Mouse (Mus musculus) liver, embryonic 13.5 days (tissue): ENCODE measurements around the gene Lamtor4. TPM values are rescaled to one million over a fixed set of nuclear protein-coding genes. Genes with fewer than 3 reads are reported as not detected.
A peak's percentile ranks its signal among the peaks of the same experiment; 100 is the strongest.

ENCODE experiments used
- ATAC-seq: fragments of 200-750 bp; cut with Nextera tagmentation; 2 replicates; pipeline ENCODE4 v1.8.0; 2017; ENCODE audit warnings: low read depth, mild to moderate bottlenecking, moderate number of reproducible peaks, moderate library complexity
- DNase-seq: peaks from one replicate; pipeline ENCODE4 v3.0.0; 2022
- H3K27ac ChIP-seq: fragments of 300-500 bp; sonication (generic); 2 replicates; pipeline ENCODE4 v1.5.1; 2015; ENCODE audit warnings: moderate library complexity, mild to moderate bottlenecking, inconsistent platforms
- H3K27me3 ChIP-seq: fragments of 300-500 bp; sonication (generic); 2 replicates; pipeline ENCODE4 v1.6.1; 2015; ENCODE audit warnings: mild to moderate bottlenecking, inconsistent platforms
- H3K36me3 ChIP-seq: fragments of 300-500 bp; sonication (generic); 2 replicates; pipeline ENCODE4 v1.6.1; 2015; ENCODE audit warnings: mild to moderate bottlenecking, inconsistent platforms
- H3K4me1 ChIP-seq: fragments of 300-500 bp; sonication (generic); replicated peaks from 2 replicates; pipeline ENCODE4 v1.6.1; 2015; ENCODE audit warnings: inconsistent platforms
- H3K4me2 ChIP-seq: fragments of 300-500 bp; sonication (generic); 2 replicates; pipeline ENCODE4 v1.6.1; 2015; ENCODE audit warnings: inconsistent platforms, mild to moderate bottlenecking, moderate library complexity
- H3K4me3 ChIP-seq: fragments of 300-500 bp; sonication (generic); replicated peaks from 2 replicates; pipeline ENCODE4 v1.5.1; 2015; ENCODE audit warnings: mild to moderate bottlenecking, inconsistent platforms
- H3K9ac ChIP-seq: fragments of 300-500 bp; sonication (generic); 2 replicates; pipeline ENCODE4 v1.6.1; 2015; ENCODE audit warnings: mild to moderate bottlenecking, inconsistent platforms
- H3K9me3 ChIP-seq: fragments of 300-500 bp; sonication (generic); replicated peaks from 2 replicates; pipeline ENCODE4 v1.6.1; 2016; ENCODE audit warnings: inconsistent platforms
- WGBS: fragments of 180-500 bp; shearing (Covaris S2); methylation state at CpG from one replicate; pipeline ENCODE4 v1.1.7; 2015; ENCODE audit not compliant: insufficient replicate concordance; 5-methylcytosine and 5-hydroxymethylcytosine counted together
- polyA plus RNA-seq: library from polyadenylated mRNA; unstranded; fragments of >200 nt; fragmentation: Nextera tagmentation; extraction: Ambion mirVana; gene quantifications from 2 replicates; pipeline ENCODE4 v1.2.1, GENCODE M21; 2015

Lamtor4 gene
- polyA plus RNA-seq, 1 experiment from 2014 or later, result 33.7 TPM

GRCm38 (mm10) chr5:138275216-138276050 lies 20.2 kb downstream of the Lamtor4 start:
- DNase-seq, result no peak
- H3K36me3 ChIP-seq, result no peaks in the 10 kb centered on the region
- no peak overlapping the region for H3K27ac ChIP-seq
- ATAC-seq, result no peak
- peaks cover 23% of the 10 kb centered on the region for H3K4me1 ChIP-seq
- no peak overlapping the region for H3K9ac ChIP-seq
- H3K4me3 ChIP-seq, result no peak overlapping the region
- H3K9me3 ChIP-seq, result 0 out of 2 replicates have a peak, but pooled peaks cover 4% of the 10 kb centered on the region
- 41% methylated on average over 41 of the region's 41 CpGs for WGBS
- H3K4me2 ChIP-seq, result peak overlapping the region; percentile 38
- H3K27me3 ChIP-seq, result peaks cover 63% of the 10 kb centered on the region

GRCm38 (mm10) chr5:138277994-138278393 lies 22.7 kb downstream of the Lamtor4 start:
- 73% methylated on average over 7 of the region's 7 CpGs for WGBS
- no peak overlapping the region for H3K4me3 ChIP-seq
- H3K27ac ChIP-seq, result no peak overlapping the region
- H3K9ac ChIP-seq, result no peak overlapping the region
- DNase-seq (no peak), ATAC-seq (no peak)
- H3K27me3 ChIP-seq, result peaks cover 37% of the 10 kb centered on the region
- peaks cover 28% of the 10 kb centered on the region for H3K4me1 ChIP-seq
- H3K4me2 ChIP-seq, result no peak overlapping the region
- H3K9me3 ChIP-seq, result 0 out of 2 replicates have a peak, but pooled peaks cover 4% of the 10 kb centered on the region
- no peaks in the 10 kb centered on the region for H3K36me3 ChIP-seq

- ATAC-seq, result peak; percentile 98
- H3K27ac ChIP-seq, result no peak within 1 kb of the TSS
- peak within 1 kb of the TSS; percentile 61 for H3K9ac ChIP-seq
- peak within 1 kb of the TSS; percentile 57 for H3K4me3 ChIP-seq
- peak; percentile 96 for DNase-seq
- under 1% methylated on average over 56 of the region's 56 CpGs for WGBS
- H3K27me3 ChIP-seq, result peaks cover 24% of the 10 kb centered on the region
- peak within 1 kb of the TSS; percentile 82 for H3K4me2 ChIP-seq
- H3K36me3 ChIP-seq, result no peaks in the 10 kb centered on the region
- H3K4me1 ChIP-seq, result peaks cover 28% of the 10 kb centered on the region
- 0 out of 2 replicates have a peak, but pooled peaks cover 4% of the 10 kb centered on the region for H3K9me3 ChIP-seq
Measured at GRCm38 (mm10) chr5:138279585-138280424, 24.5 kb downstream of the Lamtor4 start, which contains the start of the genes Gm43720, Gpc2 and Stag3. Gm43720 (minus strand) TSS chr5:138279958. Gpc2 (minus strand) TSS chr5:138280005. Stag3 (plus strand) TSS chr5:138280240.

- WGBS, result 21% methylated on average over 26 of the region's 26 CpGs
- no peak for DNase-seq
- Histone ChIP-seq H3K36me3 (no peaks in the 10 kb centered on the region), H3K4me3 (peak overlapping the region; percentile 57), H3K4me1 (peaks cover 25% of the 10 kb centered on the region), H3K4me2 (peak overlapping the region; percentile 82), H3K9ac (no peak overlapping the region), H3K27ac (no peak overlapping the region), H3K9me3 (0 out of 2 replicates have a peak, but pooled peaks cover 4% of the 10 kb centered on the region), H3K27me3 (peaks cover 20% of the 10 kb centered on the region)
- ATAC-seq, result no peak
Measured at GRCm38 (mm10) chr5:138280425-138280768, 25.1 kb downstream of the Lamtor4 start.

- H3K4me2 ChIP-seq, result peak overlapping the region; percentile 82; the same call in 1 of the 2 replicates
- no peak for DNase-seq
- H3K4me3 ChIP-seq, result no peak overlapping the region
- 0 out of 2 replicates have a peak, but pooled peaks cover 4% of the 10 kb centered on the region for H3K9me3 ChIP-seq
- no peak overlapping the region for H3K27ac ChIP-seq
- H3K9ac ChIP-seq, result no peak overlapping the region
- no peak for ATAC-seq
- peaks cover 16% of the 10 kb centered on the region for H3K27me3 ChIP-seq
- 64% methylated on average over 15 of the region's 15 CpGs for WGBS
- H3K36me3 ChIP-seq, result no peaks in the 10 kb centered on the region
- peaks cover 20% of the 10 kb centered on the region for H3K4me1 ChIP-seq
Measured at GRCm38 (mm10) chr5:138280829-138281228, 25.5 kb downstream of the Lamtor4 start.

GRCm38 (mm10) chr5:138281798-138282197 lies 26.5 kb downstream of the Lamtor4 start:
- Histone ChIP-seq H3K4me1 (peaks cover 19% of the 10 kb centered on the region), H3K9me3 (0 out of 2 replicates have a peak, but pooled peaks cover 4% of the 10 kb centered on the region), H3K36me3 (no peaks in the 10 kb centered on the region), H3K27me3 (peaks cover 16% of the 10 kb centered on the region), H3K27ac (no peak overlapping the region), H3K4me3 (no peak overlapping the region), H3K4me2 (no peak overlapping the region), H3K9ac (no peak overlapping the region)
- WGBS, result 47% methylated on average over 2 of the region's 2 CpGs
- DNase-seq, result no peak
- ATAC-seq, result no peak

- Histone ChIP-seq H3K4me2 (no peak overlapping the region), H3K9ac (no peak overlapping the region), H3K27ac (no peak overlapping the region), H3K27me3 (peaks cover 12% of the 10 kb centered on the region), H3K4me3 (no peak overlapping the region), H3K9me3 (0 out of 2 replicates have a peak, but pooled peaks cover 4% of the 10 kb centered on the region), H3K36me3 (no peaks in the 10 kb centered on the region), H3K4me1 (peaks cover 19% of the 10 kb centered on the region)
- 43% methylated on average over 1 of the region's 1 CpGs for WGBS
- ATAC-seq, result no peak
- no peak for DNase-seq
Measured at GRCm38 (mm10) chr5:138283540-138283939, 28.3 kb downstream of the Lamtor4 start.

GRCm38 (mm10) chr5:138287861-138288260 lies 32.6 kb downstream of the Lamtor4 start:
- Histone ChIP-seq H3K4me3 (no peak overlapping the region), H3K27me3 (no peaks in the 10 kb centered on the region), H3K9me3 (no peaks in the 10 kb centered on the region), H3K9ac (no peak overlapping the region), H3K36me3 (no peaks in the 10 kb centered on the region), H3K27ac (no peak overlapping the region), H3K4me2 (no peak overlapping the region), H3K4me1 (no peaks in the 10 kb centered on the region)
- WGBS, result 56% methylated on average over 3 of the region's 3 CpGs
- DNase-seq, result no peak
- ATAC-seq, result no peak

- Histone ChIP-seq H3K4me1 (no peaks in the 10 kb centered on the region), H3K4me2 (no peak overlapping the region), H3K36me3 (no peaks in the 10 kb centered on the region), H3K9ac (no peak overlapping the region), H3K4me3 (no peak overlapping the region), H3K27ac (no peak overlapping the region), H3K9me3 (no peaks in the 10 kb centered on the region), H3K27me3 (no peaks in the 10 kb centered on the region)
- 42% methylated on average over 1 of the region's 1 CpGs for WGBS
- ATAC-seq (no peak), DNase-seq (no peak)
Measured at GRCm38 (mm10) chr5:138291638-138292037, 36.4 kb downstream of the Lamtor4 start.

- Histone ChIP-seq H3K4me2 (no peak overlapping the region), H3K36me3 (no peaks in the 10 kb centered on the region), H3K4me1 (no peaks in the 10 kb centered on the region), H3K9me3 (no peaks in the 10 kb centered on the region), H3K27me3 (no peaks in the 10 kb centered on the region), H3K9ac (no peak overlapping the region), H3K4me3 (no peak overlapping the region), H3K27ac (no peak overlapping the region)
- no peak for ATAC-seq
- no peak for DNase-seq
Measured at GRCm38 (mm10) chr5:138294158-138294557, 38.9 kb downstream of the Lamtor4 start.

GRCm38 (mm10) chr5:138299613-138300012 lies 44.3 kb downstream of the Lamtor4 start:
- H3K4me3 ChIP-seq, result no peak overlapping the region
- H3K27me3 ChIP-seq, result no peaks in the 10 kb centered on the region
- no peak overlapping the region for H3K9ac ChIP-seq
- H3K4me1 ChIP-seq, result no peaks in the 10 kb centered on the region
- ATAC-seq (no peak), DNase-seq (no peak)
- no peak overlapping the region for H3K4me2 ChIP-seq
- no peaks in the 10 kb centered on the region for H3K9me3 ChIP-seq
- H3K36me3 ChIP-seq, result no peaks in the 10 kb centered on the region
- H3K27ac ChIP-seq, result no peak overlapping the region
- 48% methylated on average over 2 of the region's 2 CpGs for WGBS
